Mouse (Mus musculus) lung, adult 2 months (tissue): ENCODE results near the gene Ffar1.

Experiments used
- CTCF ChIP-seq: fragments of 200-500 bp; IDR thresholded peaks from 2 replicates; pipeline ENCODE4 v1.5.1; 2011; ENCODE audit warnings: mild to moderate bottlenecking, low read length, control low read depth; ENCODE audit not compliant: insufficient read depth
- POLR2A ChIP-seq: fragments of 200-500 bp; IDR thresholded peaks from 2 replicates; pipeline ENCODE4 v1.6.1; 2011; ENCODE audit warnings: low read depth, mild to moderate bottlenecking, control low read depth, low read length, borderline replicate concordance; ENCODE audit errors: extremely low read depth

DNA sequence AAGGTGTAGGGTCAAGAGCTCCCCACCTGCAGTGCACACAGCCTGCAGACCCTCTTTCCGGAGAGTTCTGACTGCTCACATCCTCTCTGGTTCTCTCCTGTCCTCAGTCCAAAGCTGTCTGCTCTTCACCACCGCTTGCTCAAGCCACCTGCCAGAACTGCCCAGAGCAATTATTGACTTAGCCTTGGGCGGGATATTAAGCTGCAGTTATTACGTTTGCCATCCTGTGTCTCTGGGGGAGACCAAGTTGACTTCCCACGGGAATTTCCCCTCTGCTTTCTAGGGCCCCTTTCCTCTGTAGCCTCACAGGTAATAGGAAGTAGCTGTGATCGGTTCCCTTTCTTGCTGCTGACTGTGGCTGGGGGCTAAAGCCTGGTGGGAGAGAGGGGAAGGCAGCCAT, 41.2 kb downstream of the Ffar1 start:
- TF ChIP-seq POLR2A = no peak
- no peak for TF ChIP-seq CTCF
